Mouse (Mus musculus) embryonic facial prominence, embryonic 10.5 days (tissue): ENCODE results near the gene H1foo. TPM values are rescaled to one million over a fixed set of nuclear protein-coding genes. Genes with fewer than 3 reads are reported as not detected.

ENCODE experiments used
- DNase-seq: peaks from one replicate; pipeline ENCODE4 v3.0.0-alpha.2; 2017; ENCODE audit warnings: low spot score
- H3K27ac ChIP-seq: fragments of 300-500 bp; sonication (generic); replicated peaks from 2 replicates; pipeline ENCODE4 v1.5.1; 2016; ENCODE audit warnings: mild to moderate bottlenecking
- H3K27me3 ChIP-seq: fragments of 300-500 bp; sonication (generic); replicated peaks from 2 replicates; pipeline ENCODE4 v1.6.1; 2016; ENCODE audit warnings: low read depth, mild to moderate bottlenecking; ENCODE audit not compliant: poor library complexity, severe bottlenecking
- H3K36me3 ChIP-seq: fragments of 300-500 bp; sonication (generic); replicated peaks from 2 replicates; pipeline ENCODE4 v1.6.1; 2016; ENCODE audit warnings: mild to moderate bottlenecking, moderate library complexity
- H3K4me1 ChIP-seq: fragments of 300-500 bp; sonication (generic); 2 replicates; pipeline ENCODE4 v1.6.1; 2016
- H3K4me3 ChIP-seq: fragments of 300-500 bp; sonication (generic); 2 replicates; pipeline ENCODE4 v1.5.1; 2016; ENCODE audit warnings: mild to moderate bottlenecking, moderate library complexity
- H3K9me3 ChIP-seq: fragments of 300-500 bp; sonication (generic); 2 replicates; pipeline ENCODE4 v1.6.1; 2016; ENCODE audit warnings: mild to moderate bottlenecking
- WGBS: fragments of 180-500 bp; shearing (Covaris S2); methylation state at CpG from one replicate; pipeline ENCODE4 v1.1.7; 2016; 5-methylcytosine and 5-hydroxymethylcytosine counted together
- polyA plus RNA-seq: library from polyadenylated mRNA; unstranded; fragments of >200 nt; fragmentation: Nextera tagmentation; extraction: Ambion mirVana; gene quantifications from 2 replicates; pipeline ENCODE4 v1.2.1, GENCODE M21; 2016

Gene H1foo
- polyA plus RNA-seq, 1 experiment from 2014 or later = not detected

DNA sequence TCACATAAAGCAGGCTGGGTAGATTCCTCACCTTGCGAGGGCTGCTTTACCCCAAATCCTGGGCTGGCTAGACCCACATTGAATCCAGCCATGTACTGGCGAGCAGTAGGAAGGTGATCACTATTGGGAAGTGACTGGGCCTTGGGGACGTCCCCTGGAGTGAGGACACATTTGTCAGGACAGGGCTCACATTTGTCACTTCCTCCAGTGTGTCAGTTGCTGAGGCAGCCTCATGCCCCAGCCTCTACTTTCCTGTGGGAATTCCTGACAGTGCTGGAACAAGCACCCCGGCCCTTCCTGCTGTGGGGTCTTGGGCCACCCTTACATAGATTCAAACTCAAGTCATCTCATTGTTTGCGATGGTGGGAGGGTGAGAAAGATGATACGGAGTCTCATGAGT lies 33.0 kb upstream of the H1foo start:
- WGBS = 84% methylated on average over 6 of the region's 6 CpGs
- Histone ChIP-seq H3K27ac (no peak overlapping the region), H3K9me3 (no peaks in the 10 kb centered on the region), H3K4me1 (peaks cover 37% of the 10 kb centered on the region), H3K4me3 (no peak overlapping the region), H3K36me3 (peaks cover 30% of the 10 kb centered on the region), H3K27me3 (no peaks in the 10 kb centered on the region)
- no peak for DNase-seq

DNA sequence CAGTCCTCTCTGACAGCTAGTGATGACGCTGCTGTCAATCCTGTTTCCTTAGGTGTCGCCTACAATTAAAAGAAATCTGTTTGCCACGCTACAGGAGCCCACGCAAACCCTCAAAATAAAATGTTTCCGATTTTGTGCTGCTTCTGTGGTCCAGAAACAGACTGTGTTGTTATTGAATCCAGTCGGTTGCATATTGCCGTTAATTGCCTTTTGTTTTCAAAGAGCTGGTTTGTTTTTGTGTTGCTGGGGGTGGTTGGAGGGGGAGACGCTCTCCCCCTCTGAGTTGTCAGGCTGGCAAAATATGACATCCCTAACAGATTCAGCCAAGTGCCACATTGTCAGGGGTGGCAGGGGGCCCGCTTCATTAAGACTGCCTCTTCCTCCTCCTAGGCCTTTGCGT lies 31.3 kb upstream of the H1foo start:
- no peak for DNase-seq
- Histone ChIP-seq H3K4me1 (peaks cover 34% of the 10 kb centered on the region), H3K27me3 (no peaks in the 10 kb centered on the region), H3K4me3 (no peak overlapping the region), H3K9me3 (no peaks in the 10 kb centered on the region), H3K27ac (no peak overlapping the region), H3K36me3 (peaks cover 29% of the 10 kb centered on the region)
- 86% methylated on average over 10 of the region's 10 CpGs for WGBS

DNA sequence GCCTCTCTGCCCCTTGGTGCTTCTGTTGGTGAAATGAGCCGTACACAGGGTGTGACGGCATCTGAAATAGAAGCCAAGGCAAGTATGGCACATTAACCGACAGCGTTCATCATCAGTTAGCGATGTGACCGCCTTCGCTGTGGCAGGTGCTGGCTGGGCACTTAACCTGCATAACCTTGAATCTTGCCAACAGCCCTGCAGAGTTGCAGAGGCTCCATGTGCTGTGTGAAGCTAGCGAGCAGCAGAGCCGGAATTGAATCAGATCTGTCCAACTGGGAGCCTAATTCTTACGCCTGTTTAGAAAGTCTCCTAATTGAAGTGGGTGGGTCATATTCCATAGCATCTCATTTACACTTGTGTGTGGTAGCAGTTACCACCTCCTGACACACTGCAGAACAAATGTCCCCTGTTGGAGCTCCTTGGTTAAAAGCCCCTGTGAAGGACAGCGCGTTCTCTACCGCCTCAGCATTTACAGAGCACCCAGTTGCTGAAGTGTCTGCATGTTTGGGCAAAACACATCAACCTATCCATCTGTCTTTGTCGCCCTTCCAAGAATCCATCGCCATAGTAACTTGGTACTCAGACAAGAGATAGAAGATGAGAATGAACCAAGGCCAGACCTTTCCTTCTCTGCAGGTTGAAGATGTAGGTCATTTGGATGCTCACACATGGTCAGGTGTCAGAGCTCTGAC lies 30.1 kb upstream of the H1foo start:
- peaks cover 34% of the 10 kb centered on the region for H3K36me3 ChIP-seq
- no peak overlapping the region for H3K27ac ChIP-seq
- no peak for DNase-seq
- no peak overlapping the region for H3K4me3 ChIP-seq
- H3K27me3 ChIP-seq = no peaks in the 10 kb centered on the region
- peaks cover 24% of the 10 kb centered on the region for H3K4me1 ChIP-seq
- 92% methylated on average over 15 of the region's 15 CpGs for WGBS
- no peaks in the 10 kb centered on the region for H3K9me3 ChIP-seq

DNA sequence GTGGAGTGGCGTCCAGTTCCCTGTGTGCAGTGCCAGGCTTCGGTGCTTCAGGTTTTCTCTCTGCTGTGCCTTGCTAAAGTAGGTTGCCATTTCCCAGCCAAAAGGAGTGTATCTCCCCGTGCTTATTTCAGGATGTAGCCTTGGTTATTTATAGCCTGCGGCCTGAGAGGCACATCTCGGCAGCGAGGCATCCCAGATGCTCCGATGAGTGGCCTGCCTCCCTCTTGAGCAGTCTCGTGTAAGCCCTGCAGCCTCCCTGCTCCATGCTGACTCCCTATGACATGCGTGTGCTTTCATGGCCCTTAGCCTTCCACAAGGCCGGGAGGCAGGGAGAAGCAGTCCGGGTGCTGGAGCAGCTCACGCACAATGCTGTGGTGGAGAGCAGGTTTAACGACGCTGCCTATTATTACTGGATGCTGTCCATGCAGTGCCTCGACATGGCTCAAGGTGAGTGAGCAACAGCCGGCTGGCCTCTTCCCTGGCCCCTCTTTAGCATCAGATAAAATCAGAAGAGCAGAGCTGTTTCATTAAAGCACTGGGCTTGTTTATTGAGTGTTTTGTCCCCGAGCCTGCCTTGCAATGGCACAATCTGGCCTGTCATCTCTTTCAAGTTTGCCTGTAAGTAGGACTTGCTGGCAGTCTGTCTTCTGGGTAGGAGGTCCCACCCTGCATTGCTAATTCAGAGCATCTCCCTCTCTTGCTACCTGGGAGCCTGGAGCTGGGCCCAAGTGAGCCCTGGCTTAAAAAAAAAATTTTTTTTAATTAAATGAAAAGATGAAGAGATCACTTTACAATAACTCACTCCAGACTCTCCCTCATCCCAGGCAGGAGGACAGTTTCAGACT lies 28.9 kb upstream of the H1foo start:
- H3K27me3 ChIP-seq = no peaks in the 10 kb centered on the region
- no peak for DNase-seq
- WGBS = 80% methylated on average over 17 of the region's 17 CpGs

DNA sequence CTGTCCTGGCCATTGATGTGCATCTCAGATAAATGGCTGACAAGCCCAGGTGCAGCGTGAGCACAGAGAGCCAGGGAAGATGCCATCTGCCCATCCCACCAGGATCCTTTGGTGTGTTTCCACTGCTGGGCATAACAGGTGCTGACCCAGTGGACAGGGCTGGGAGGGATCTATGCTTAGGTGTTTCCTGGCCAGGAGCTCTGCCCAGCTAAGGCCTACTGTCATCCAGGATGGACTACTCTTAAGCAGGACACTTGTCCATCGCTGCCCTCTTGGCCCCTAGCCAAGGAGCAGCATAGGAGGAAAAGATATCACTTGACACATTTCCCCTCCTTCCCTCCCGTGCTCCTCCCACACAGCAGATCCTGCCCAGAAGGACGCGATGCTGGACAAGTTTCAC lies 28.1 kb upstream of the H1foo start:
- peaks cover 34% of the 10 kb centered on the region for H3K36me3 ChIP-seq
- H3K9me3 ChIP-seq = no peaks in the 10 kb centered on the region
- no peak overlapping the region for H3K4me3 ChIP-seq
- WGBS = 87% methylated on average over 5 of the region's 5 CpGs
- DNase-seq = no peak
- no peaks in the 10 kb centered on the region for H3K27me3 ChIP-seq
- peaks cover 21% of the 10 kb centered on the region for H3K4me1 ChIP-seq
- no peak overlapping the region for H3K27ac ChIP-seq

More for the DNA sequence above, 28.9 kb upstream of the H1foo start:
- Histone ChIP-seq H3K4me1 (peaks cover 21% of the 10 kb centered on the region), H3K9me3 (no peaks in the 10 kb centered on the region), H3K4me3 (no peak overlapping the region), H3K27ac (0 out of 2 replicates have a peak overlapping the region, but pooled peaks have one; percentile 10), H3K36me3 (peaks cover 35% of the 10 kb centered on the region)

DNA sequence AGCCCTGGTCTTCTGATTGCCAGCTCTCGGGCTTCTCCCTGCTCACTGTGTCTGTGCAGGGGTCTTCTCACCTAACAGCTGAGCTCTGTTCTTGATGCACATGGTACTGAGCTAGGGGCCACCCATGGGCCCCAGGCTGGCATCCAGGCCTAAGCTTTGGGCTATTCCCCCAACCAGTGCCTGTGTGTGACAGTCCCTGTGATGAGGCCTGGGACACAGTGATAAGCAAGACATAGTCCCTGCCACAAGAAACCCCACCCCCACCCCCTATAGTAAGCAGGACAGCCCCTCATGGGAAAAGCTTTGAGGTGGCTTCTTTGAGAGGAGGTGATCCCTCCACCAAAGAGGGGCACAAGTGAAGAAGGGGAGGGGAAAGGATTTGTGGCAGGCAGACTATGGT lies 26.1 kb upstream of the H1foo start:
- 78% methylated on average over 1 of the region's 1 CpGs for WGBS
- no peak overlapping the region for H3K4me3 ChIP-seq
- H3K36me3 ChIP-seq = peaks cover 31% of the 10 kb centered on the region
- DNase-seq = no peak
- H3K9me3 ChIP-seq = no peaks in the 10 kb centered on the region
- H3K27me3 ChIP-seq = no peaks in the 10 kb centered on the region
- H3K27ac ChIP-seq = peak overlapping the region; percentile 12; the same call in 1 of the 2 replicates
- peaks cover 18% of the 10 kb centered on the region for H3K4me1 ChIP-seq

DNA sequence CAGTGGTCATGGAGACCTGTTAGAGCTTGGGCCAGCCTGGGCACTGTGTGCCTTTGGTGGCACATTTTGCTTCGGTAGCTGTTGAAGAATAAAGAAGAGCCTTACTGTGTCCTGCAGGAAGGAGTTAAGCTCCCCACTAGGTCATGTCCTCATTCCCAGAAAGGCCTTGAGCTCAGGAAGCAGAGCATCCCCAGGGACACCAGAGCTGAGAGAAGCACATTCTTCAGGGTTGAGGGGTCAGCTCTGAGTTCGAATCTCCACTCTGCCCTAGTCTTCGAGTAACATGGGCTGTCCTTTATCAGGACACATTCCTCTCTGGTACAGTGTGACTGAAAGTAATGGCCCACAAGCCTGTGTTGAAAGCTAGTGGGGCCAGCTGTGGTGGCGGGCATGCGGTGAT lies 24.9 kb upstream of the H1foo start:
- Histone ChIP-seq H3K27ac (no peak overlapping the region), H3K4me1 (peaks cover 27% of the 10 kb centered on the region), H3K4me3 (no peak overlapping the region), H3K27me3 (no peaks in the 10 kb centered on the region), H3K36me3 (peaks cover 30% of the 10 kb centered on the region), H3K9me3 (no peaks in the 10 kb centered on the region)
- DNase-seq = no peak
- WGBS = 86% methylated on average over 5 of the region's 5 CpGs

DNA sequence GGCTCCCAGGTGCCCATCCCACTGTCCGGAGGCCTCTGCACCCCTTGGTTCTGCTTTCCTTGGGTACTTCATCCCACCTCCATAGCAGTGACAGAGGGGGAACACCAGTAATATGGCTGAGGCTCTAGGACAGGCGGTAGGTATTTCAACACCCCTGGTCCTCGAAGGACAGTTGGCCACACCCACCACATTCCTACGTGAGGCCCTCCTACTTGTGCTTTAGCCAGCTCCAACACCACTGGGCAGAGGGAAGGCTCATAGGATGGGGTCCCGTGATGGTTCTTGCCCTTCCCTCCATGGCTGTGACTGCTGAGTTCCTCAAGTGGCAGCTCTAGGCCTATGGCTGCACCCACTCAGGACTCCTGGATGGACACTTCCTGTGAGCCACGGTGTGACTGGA lies 19.9 kb upstream of the H1foo start:
- peak; percentile 35 for DNase-seq
- H3K4me1 ChIP-seq = peaks cover 59% of the 10 kb centered on the region
- H3K27me3 ChIP-seq = no peaks in the 10 kb centered on the region
- peak overlapping the region; percentile 37; the same call in 1 of the 2 replicates for H3K27ac ChIP-seq
- no peak overlapping the region for H3K4me3 ChIP-seq
- H3K36me3 ChIP-seq = peaks cover 13% of the 10 kb centered on the region
- no peaks in the 10 kb centered on the region for H3K9me3 ChIP-seq
- 47% methylated on average over 6 of the region's 6 CpGs for WGBS

DNA sequence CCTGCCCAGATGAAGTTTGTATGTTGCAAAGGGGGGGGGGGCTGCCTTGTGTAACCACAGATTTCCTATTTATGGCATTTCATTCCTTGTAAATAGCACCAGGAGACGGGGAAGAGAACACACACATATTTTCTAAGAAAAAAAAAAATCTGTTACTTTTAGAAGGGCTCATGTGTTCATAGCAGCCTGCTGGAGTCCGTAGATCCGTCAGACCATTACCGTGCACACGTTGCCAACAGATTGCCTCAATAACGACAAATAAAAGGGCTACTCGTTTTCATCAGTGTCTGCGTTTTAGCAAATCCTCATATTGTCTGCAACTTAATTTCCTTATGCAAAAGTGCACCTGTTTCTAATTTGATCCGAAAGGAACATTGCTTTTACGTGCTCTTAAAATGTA lies 18.3 kb upstream of the H1foo start:
- Histone ChIP-seq H3K27me3 (no peaks in the 10 kb centered on the region), H3K27ac (peak overlapping the region; percentile 31; the same call in 1 of the 2 replicates), H3K4me1 (peaks cover 71% of the 10 kb centered on the region), H3K9me3 (no peaks in the 10 kb centered on the region), H3K4me3 (no peak overlapping the region), H3K36me3 (peaks cover 11% of the 10 kb centered on the region; the same call in 1 of the 2 replicates)
- WGBS = 78% methylated on average over 10 of the region's 10 CpGs
- DNase-seq = no peak

DNA sequence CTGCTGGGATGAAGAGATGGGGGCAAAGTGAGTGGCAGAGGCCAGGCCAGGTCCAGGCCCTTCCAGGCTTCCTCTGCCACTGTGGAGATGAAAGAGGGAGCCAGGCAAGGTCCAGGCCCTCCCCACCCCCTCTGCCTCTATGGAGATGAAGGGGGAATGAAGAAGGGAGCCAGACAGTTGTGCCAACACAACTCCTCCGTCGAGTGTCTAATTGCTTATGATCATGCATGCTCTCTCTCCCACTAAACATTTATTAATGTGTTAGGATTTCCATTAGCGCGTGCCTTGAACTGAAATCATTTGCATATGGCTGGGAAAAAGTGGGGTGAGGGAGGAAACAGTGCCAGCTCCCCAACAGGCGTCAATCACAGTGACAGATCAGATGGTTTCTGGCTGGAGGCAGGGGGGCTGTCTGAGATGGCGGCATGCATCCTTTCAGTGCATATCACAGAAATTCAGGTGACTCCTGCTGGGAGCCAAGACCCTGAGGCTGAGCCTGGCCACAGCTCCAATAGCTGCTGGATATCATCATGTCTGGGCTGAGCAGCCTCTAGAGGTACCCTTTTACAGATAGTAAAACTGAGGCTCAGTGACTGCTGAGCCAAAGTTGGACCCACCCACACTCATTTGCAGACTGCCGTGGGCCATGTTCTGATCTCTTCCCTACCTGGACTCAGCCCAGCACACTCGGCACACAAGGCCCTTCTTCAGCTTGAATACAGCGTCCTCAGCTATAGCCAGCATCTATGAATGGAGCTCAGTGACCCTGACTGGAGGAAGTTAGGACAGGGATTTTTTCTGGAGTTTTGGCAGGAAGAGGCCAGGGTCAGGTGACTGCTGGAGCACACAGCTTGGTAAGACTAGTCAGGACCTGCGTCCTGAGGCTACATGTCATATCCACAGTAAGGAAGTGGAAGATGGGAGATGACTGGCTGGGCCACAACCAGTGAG lies 17.2 kb upstream of the H1foo start:
- Histone ChIP-seq H3K36me3 (peaks cover 11% of the 10 kb centered on the region; the same call in 1 of the 2 replicates), H3K4me1 (peaks cover 74% of the 10 kb centered on the region), H3K27ac (0 out of 2 replicates have a peak overlapping the region, but pooled peaks have one; percentile 12), H3K4me3 (no peak overlapping the region), H3K27me3 (no peaks in the 10 kb centered on the region), H3K9me3 (no peaks in the 10 kb centered on the region)
- no peak for DNase-seq
- WGBS = 82% methylated on average over 10 of the region's 10 CpGs

DNA sequence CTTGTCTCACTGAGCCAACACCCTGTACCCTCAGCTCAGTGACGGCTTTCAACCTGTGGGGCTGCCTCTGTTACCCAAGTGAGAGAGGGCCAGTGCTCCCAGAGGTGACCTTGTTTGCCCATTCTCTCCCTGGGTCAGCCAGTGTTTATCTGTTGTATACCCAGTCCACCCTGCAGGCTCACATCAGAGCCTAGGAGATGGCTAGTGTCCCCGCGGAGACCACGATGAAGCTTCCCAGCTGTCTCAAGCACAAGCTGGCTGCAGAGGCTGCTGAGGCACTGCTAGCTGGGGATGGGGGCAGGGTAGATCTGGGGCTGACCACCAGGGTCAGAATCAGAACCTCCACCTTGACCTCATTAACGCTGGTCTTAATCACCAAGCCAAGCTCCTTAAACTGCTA lies 14.7 kb upstream of the H1foo start:
- no peak for DNase-seq
- Histone ChIP-seq H3K4me3 (no peak overlapping the region), H3K36me3 (0 out of 2 replicates have a peak, but pooled peaks cover 4% of the 10 kb centered on the region), H3K4me1 (peaks cover 59% of the 10 kb centered on the region), H3K27me3 (no peaks in the 10 kb centered on the region), H3K9me3 (no peaks in the 10 kb centered on the region), H3K27ac (peak overlapping the region; percentile 51; the same call in 1 of the 2 replicates)
- WGBS = 58% methylated on average over 5 of the region's 5 CpGs

DNA sequence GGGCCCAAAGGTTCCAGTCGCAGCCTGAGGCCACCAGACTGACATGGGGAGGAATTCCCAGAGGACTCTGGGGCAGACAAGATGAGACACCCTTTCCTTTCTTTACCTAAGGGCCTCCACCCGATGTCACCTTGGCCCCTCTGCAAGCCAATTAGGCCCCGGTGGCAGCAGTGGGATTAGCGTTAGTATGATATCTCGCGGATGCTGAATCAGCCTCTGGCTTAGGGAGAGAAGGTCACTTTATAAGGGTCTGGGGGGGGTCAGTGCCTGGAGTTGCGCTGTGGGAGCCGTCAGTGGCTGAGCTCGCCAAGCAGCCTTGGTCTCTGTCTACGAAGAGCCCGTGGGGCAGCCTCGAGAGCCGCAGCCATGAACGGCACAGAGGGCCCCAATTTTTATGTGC lies 13.1 kb upstream of the H1foo start, which contains the start of gene Rho:
Rho (plus strand) TSS at position 110 of the 400 bp plus-strand sequence.
- Histone ChIP-seq H3K27ac (peak within 1 kb of the TSS; percentile 16; the same call in 1 of the 2 replicates), H3K36me3 (0 out of 2 replicates have a peak, but pooled peaks cover 4% of the 10 kb centered on the region), H3K9me3 (no peaks in the 10 kb centered on the region), H3K4me3 (no peak within 1 kb of the TSS), H3K4me1 (peaks cover 44% of the 10 kb centered on the region), H3K27me3 (no peaks in the 10 kb centered on the region)
- DNase-seq = no peak
- WGBS = 89% methylated on average over 14 of the region's 14 CpGs
